Mouse (Mus musculus) macrophage (primary cell): Measurements from ENCODE around the gene Mmp11. TPM values are rescaled to one million over a fixed set of nuclear protein-coding genes. Genes with fewer than 3 reads are reported as not detected.

Source experiments
- polyA plus RNA-seq: library from polyadenylated mRNA; stranded (reverse); fragments of 250-400 nt; gene quantifications from 3 replicates; pipeline ENCODE4 v1.2.4, GENCODE M21; 2018; ENCODE audit warnings: inconsistent platforms

Gene Mmp11
- polyA plus RNA-seq, 1 experiment from 2014 or later, result 0.36 TPM

Other genes with a start within 250 kb of the Mmp11 start
- gene Cabin1, start 172.2 kb downstream of the Mmp11 start, polyA plus RNA-seq, result 19.2 to 42.5 TPM (median 19.8 TPM) in 3 replicates
- 47.3 to 66.7 TPM (median 58.9 TPM) in 3 replicates for gene Ddt, start 163.1 kb downstream of the Mmp11 start, polyA plus RNA-seq
- gene Gm20441, start 155.5 kb downstream of the Mmp11 start, polyA plus RNA-seq, result not detected in 3 replicates
- gene Gstt3, start 155.1 kb downstream of the Mmp11 start, polyA plus RNA-seq, result 2.9 to 4.2 TPM (median 4.1 TPM) in 3 replicates
- gene Gstt1, start 137.9 kb downstream of the Mmp11 start, polyA plus RNA-seq, result 0.27 to 1.5 TPM (median 0.67 TPM) in 3 replicates
- gene Gstt4, start 114.0 kb downstream of the Mmp11 start, polyA plus RNA-seq, result not detected in 3 replicates
- 6.2 to 19.7 TPM (median 10.8 TPM) in 3 replicates for gene Gstt2, start 99.1 kb downstream of the Mmp11 start, polyA plus RNA-seq
- 121 to 436 TPM (median 382 TPM) in 3 replicates for gene Mif, start 76.3 kb downstream of the Mmp11 start, polyA plus RNA-seq
- not detected in 3 replicates for gene Derl3, start 43.1 kb downstream of the Mmp11 start, polyA plus RNA-seq
- gene Smarcb1, start 14.9 kb downstream of the Mmp11 start, polyA plus RNA-seq, result 36.6 to 53.9 TPM (median 38.3 TPM) in 3 replicates
- gene Chchd10, start 3.4 kb downstream of the Mmp11 start, polyA plus RNA-seq, result 7.6 to 12.8 TPM (median 11.6 TPM) in 3 replicates
- not detected in 3 replicates for gene Gm867, start 4.2 kb upstream of the Mmp11 start, polyA plus RNA-seq
- not detected in 3 replicates for gene Vpreb3, start 6.6 kb upstream of the Mmp11 start, polyA plus RNA-seq
- gene Gm5134, start 18.0 kb upstream of the Mmp11 start, polyA plus RNA-seq, result 0.07 TPM in 1 of 3 replicates, not detected in the others
- 2.7 to 5.0 TPM (median 3.8 TPM) in 3 replicates for gene Zfp280b, start 96.2 kb upstream of the Mmp11 start, polyA plus RNA-seq
- gene Slc5a4b, start 174.5 kb upstream of the Mmp11 start, polyA plus RNA-seq, result not detected in 3 replicates
- not detected in 3 replicates for gene Slc5a4a, start 211.0 kb upstream of the Mmp11 start, polyA plus RNA-seq